Mouse (Mus musculus): ENCODE results near the gene Trpv1.

- TF ChIP-seq CTCF (IDR thresholded peaks at IDR 0.05; ENCODE audit: low read depth), result no peak
- no peak for TF ChIP-seq EP300 (IDR thresholded peaks at IDR 0.05; ENCODE audit: low read depth)
These were observed 1.6 kb upstream of the Trpv1 start for GRCm38 (mm10) chr11:73232513-73232912.

Data from liver, embryonic 14.5 days (tissue).